Mouse (Mus musculus) forelimb bud, embryonic 11.5 days (tissue): ENCODE measurements around the gene Cenps.
"Not testable (repeated sequence)": the region's sequence is repeated elsewhere in the genome, so short reads cannot be mapped to it uniquely, and the experiment has no call there.

Experiments used
- DNase-seq: peaks from one replicate; pipeline ENCODE4 v3.0.0-alpha.2; 2012; ENCODE audit warnings: low read depth, low spot score

Cenps gene

DNA sequence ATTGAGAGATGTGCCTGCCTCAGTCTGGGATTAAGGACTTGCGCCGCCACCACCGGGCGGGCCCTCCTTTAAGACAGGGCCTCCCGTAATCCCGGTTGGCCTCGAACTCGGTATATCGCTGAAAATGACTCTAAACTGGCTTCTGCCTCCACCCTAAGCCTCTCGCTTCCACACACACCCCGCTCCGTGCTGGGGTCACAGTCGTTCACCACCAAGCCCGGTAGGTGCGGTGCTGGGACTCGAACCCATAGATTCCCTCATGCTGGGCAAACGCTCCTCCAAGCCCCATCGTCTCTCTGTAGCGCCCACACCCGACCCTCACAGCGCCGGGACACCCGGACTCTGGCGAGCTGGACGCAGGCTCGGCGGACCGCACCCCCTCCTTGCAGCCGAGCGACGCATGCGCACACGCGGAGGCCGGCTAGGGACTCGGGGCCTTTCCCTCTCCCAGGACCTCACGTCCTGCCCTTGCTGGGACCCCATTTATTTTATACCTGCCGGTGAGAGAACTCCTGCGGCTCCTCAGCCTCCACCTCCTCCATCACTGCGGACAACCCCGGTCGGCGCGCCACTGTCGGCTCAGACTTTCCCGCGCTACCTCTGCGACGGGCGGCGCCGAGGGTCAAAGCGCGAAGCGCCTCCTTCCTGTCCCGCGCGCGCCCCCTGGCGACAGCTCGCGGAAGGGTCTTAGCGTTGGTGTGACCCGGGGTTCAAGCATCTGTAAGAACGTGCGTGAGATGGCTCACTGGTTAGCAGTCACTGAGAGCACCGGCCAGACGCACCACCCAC is at the start of gene Cenps:
Gene Cenps, minus strand, starts transcription at position 648 of the 789 bp plus-strand sequence.
- peak; percentile 93 for DNase-seq

DNA sequence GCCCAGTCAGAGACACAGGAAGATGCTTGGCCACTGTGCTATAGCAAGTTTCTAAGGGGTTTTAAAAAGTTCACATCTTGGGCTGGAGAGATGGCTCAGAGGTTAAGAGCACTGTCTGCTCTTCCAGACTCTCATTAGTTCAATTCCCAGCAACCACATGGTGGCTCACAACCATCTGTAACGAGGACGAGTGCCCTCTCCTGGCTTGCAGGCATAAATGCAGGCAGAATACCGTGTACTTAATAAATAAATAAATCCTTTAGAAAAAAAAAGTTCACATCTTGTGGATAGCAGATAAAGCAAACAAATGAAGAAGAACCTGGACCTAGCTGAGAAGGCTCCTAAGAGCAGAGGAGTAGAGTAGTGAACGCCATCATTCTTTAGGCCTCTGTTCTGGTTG is 45.3 kb upstream of the Cenps start:
- no peak for DNase-seq

DNA sequence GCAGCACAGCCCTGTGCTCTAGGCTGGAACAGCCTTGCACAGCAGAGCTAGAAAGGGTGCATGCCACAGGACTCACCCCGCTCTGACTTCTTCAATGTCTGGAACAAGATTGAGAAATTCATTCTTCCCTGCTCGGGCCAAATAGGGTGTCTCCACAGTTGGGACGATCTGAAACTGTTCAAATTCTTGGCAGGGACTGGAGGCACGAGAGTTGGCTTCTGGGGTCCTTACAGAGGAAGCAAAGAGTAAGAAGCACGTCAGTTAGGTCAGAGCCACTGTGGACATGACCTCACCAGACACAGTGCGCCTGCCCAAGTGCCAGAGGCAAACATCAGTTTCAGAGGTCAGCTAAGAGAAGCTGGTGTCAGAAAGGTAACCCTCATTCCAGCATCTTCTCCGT is 44.8 kb upstream of the Cenps start:
- DNase-seq: no peak

DNA sequence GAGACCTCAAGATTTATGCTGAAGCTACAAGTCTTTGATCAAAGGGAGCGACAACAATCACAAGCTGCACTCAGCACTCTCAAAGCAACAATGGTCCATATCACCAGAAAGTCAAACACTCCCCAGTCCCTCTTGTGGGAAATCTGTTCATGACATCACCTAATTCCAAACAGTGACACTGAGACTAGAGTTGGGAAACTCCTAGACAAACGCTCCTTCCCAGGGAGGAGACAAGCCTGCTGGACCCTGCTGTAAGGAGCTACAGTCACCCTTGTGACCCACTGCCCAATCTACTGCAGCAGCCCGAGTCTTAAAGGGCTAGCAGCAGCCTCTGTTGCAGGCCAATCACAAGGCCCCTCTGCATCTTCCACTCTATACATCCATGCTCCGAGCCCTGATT is 42.1 kb upstream of the Cenps start:
- DNase-seq: no peak

DNA sequence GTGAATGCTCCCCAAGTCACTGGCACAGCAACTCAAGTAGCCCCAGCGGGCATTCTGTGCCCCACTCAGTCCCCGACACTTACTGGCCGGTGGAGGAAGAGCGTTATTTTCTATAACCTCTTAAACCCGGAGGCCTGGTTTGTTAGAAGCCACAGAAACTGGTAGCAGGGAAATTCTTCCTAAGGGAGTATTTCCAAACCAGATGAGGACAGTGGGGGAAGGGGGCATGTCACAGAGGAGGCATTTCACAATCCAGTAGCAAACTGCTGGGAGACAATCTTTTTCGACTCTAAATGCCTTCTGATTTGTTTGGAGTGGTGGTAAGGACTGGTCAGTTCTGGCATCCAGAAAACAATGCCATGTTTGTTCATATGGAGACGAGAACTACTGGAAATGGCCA is 41.7 kb upstream of the Cenps start:
- no peak for DNase-seq

DNA sequence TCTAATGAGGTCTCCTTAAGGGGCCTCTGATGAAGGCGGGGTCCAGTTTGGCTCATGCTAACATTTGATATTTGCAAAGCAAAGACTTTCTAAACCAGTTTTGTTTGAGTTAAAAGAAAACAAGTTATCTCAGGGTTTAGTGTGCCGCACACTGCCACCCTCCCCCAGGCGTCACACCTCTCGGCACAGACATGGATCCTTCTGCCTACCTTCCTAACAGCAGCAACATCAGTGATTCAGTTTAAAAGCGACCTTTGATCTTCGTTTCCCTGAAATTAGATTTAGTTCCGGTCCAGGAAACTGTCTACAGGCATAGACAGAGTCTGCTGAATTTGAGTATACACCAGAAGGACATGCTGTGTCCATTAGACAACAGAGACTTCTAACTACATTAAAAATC is 40.9 kb upstream of the Cenps start:
- DNase-seq: no peak

DNA sequence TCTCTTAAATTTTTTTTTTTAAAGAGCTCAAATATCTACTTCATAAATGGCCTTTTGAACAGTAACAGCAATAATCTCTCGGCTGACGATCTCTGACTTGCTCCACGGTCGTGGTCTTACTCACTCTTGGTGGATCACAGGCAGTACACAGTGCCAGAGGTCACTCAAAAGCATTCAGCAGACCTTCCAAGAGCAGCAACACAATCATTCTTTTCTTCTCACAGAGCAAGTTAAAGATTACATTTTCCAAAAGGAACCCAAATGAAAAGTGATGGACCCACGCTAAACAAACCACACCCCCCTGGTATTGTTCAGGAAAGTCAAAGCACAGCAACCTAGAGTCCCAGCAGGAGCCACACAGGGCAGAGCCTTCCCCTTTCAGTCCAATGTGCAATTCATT is 39.6 kb upstream of the Cenps start:
- DNase-seq: no peak

DNA sequence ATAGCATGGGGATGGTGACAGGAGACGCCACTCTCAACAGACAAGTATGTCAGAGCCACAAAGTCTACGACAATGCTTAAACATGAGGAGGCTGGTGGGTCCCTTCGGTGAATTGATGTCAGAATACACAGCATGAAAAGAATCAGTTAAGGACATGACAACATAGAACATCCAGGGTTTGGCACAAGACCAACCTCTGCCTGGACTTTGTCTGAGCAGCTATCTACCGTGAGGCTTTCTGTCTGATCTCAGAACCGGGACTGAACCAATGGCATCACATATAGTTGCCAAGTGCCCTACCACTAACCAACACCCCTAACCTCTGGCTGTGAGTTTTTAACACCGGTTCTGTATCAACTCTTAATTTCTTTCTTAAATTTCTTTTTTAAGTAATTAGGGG is 39.2 kb upstream of the Cenps start:
- DNase-seq: no peak

DNA sequence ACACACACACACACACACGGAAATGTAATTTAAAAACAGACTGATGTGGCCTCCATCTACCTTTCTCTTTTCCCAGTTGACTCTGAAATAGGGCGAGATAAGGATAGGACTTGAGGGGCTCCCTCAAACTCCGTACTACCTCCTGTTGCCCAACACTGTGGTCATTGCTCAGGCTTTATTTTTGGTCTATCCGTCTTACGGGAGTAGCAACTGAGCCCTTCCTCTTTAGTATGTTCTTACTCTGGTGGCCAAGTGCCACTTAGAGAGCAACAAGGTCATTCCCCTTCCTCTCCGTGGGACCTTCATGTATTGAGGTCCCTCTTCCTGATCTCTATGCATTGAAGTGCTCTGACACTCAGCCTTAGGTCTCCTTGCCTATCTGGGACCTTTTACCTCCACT is 36.2 kb upstream of the Cenps start:
- DNase-seq: no peak

DNA sequence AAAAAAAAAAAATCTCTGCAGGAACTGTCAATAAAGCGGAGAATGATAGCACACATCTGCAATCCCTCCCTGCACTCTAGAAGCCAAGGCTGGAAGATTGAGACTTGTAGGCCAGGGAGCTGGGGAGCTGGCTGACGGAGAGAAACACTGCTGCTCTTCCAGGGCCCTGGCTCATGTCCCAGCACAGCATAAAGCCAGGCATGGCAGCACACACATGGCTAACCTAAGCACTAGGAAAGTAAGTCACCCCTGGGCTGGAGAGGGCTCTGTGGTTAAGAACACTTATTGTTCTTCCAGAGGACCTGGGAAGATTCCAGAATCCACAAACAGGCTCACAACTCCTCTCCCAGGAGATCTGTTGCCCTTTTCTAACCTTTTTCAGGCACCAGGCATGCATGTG is 35.2 kb upstream of the Cenps start:
- DNase-seq: no peak

DNA sequence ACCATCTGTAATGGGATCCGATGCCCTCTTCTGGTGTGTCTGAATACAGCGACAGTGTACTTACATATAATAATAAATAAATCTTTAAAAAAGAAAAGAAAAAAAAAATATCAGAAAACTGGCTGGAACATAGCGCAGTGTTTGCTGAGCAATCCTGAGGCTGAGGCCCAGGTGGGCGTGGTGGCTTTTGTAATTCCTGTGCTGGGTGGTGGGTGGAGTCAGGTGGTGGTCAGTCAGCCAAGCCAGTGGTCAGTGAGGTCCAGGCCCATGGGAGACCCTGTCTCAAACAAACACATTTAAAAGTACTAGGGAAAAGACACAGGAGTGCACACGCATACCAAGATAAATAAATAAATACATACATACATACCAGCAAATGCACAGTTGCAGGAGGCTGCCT is 34.7 kb upstream of the Cenps start:
- DNase-seq: no peak

DNA sequence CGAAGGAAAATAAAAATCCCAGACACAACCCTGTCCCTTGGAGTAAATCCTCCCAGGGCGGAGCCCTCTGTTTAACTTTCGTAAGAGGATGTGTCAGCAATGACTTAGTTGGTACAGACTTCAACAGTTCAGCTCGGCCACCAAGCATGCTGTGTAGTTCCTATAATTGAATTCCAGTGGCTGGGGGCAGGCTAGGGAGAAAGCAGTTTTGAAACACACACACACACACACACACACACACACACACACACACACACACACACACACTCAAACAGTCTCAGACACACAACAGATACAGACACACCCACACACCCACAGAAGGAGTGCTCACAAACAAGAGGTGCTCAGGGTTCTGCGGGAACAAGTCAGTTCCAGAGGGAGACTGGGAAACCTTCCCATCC is 34.2 kb upstream of the Cenps start:
- no peak for DNase-seq

DNA sequence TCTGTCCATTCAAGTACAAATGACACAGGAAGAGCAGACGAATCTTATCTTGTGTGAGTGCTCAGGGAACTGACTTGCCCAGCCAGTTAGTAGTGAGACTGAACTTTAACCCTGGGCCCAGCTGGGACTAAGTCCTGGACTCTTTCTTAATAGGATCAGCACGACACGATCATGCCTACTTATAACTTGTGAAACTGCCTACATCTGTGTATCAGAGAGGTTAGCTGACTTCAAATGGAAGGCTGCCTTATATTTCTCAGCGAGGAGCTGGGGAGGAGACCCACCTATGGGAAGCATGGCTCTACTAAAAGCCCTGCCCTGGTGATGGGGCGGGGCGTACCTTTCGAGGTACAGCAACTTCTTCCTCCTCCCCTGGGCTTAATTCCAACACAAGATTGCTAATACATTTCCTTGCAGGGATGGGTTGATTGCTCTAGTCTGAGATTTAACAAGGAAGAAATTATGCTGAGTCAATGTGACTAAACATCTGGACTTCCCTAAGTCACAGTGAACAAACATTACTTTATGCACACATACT is 33.0 kb upstream of the Cenps start:
- DNase-seq: no peak

DNA sequence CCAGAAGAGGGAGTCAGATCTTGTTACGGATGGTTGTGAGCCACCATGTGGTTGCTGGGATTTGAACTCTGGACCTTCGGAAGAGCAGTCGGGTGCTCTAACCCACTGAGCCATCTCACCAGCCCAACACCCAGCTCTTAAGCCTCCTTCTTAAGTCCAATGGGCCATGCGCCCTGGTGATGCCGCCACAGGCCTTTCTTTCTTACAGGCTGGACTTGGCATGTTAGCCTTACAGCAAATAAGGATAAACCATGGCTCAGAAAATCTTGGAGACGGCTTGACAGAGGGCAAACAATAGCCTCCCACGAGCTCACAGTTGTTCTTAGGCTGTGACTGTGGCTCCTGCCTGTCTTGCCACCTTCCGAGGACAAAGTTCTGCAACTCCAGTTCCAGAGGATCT is 32.5 kb upstream of the Cenps start:
- not testable (repeated sequence) for DNase-seq

DNA sequence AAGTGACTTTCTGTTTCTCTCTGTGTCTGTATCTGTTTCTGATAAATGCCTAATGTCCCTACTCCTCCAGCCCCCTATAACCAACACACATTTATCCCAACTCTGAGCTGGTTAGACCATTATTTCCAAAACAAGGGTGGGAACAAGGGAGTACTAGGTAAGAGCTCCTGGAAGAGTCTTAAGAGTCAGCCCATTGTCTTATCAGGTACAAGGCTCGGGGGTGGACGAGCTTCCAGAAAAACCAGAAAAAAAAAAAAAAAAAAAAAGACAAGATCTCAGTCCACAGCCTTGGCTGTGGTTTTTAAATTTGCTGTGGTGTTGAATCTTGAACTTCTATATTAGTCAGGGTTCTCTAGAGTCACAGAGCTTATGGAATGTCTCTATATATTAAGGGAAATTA is 30.6 kb upstream of the Cenps start:
- no peak for DNase-seq

DNA sequence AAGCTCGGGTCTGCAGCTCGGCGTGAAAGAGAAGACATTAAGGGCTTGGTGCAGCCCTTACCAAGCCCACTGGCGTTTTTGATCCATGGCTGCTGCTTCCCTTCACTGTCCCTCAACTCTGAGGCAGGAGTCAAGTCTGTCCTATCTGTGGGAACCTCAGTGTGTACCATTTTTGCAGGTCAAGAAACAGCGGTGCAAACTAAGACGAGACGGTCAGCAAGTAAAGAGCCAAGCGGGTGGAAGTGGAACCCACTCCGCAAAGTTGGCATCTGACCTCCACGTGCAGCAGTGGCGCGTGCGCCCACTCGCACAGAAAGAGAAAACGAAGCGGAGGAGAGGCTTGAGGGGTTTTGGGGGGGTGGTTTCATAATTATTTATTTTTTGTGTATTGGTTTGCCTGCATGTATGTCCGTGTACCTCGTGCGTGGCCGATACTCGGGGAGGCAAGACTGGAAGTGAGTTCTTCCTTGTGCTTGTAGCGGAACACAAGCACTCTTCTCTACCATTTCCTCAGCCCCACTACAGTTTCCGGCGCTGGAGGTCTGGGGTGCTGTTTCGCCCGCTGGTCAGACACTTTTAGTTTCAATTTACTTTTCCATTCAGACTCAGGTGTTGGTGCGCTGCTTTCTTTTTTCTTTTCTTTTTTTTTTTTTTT is 29.7 kb upstream of the Cenps start:
- DNase-seq: no peak

DNA sequence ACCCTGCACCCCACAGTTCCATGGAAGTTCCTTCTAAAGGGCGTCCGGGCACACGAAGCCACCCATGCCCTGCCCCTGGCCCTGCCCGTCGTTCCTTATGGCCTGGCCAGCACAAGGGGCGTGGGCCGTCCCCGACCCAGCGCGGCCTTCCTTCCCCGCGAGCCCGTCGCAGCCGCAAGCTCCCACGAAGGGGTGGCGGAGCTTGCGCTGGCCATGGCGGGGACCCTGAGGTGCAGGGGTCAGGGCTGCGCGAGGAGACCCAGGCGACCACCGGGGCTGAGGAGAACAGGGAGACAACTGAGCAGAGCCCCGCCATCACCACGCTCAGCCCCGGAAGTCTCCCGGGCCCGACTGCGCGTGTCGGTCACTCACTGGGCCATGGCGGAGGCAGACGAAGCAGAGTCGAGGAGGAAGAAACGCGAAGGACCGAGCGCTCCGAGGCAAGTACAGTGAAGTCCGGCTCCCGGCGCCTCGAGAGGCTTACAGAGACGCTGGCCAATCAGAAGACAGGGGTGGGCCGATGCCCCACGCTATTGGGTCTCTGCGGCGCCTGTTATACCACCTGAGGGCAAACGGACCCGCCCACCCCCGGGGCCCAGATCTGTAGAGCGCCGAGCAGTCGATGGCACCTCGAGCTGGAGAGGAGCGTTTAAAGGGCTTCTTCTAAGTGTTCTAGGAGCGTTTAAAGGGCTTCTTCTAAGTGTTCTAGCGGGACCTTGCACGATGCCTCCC is 29.0 kb upstream of the Cenps start, which contains the start of gene Pgd:
Gene Pgd, minus strand, starts transcription at position 557 of the 732 bp plus-strand sequence.
- DNase-seq: peak; percentile 95

DNA sequence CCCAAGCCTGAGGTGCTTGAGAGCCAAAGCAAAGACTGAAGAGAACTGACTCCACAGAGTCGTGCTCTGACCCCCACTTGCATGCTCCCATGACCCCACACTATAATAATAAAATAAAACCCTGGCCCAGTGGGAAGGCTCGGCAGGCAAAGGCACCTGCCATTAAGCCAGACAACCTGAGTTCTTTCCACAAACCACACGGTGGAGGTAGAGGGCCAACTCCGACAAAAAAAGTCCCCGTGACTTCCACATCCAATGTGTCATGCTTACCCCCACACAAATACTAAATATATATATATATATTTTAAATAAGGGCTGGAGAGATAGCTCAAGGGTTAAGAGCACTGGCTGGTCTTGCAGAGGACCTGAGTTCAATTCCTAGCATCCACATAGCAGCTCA is 26.7 kb upstream of the Cenps start:
- no peak for DNase-seq

DNA sequence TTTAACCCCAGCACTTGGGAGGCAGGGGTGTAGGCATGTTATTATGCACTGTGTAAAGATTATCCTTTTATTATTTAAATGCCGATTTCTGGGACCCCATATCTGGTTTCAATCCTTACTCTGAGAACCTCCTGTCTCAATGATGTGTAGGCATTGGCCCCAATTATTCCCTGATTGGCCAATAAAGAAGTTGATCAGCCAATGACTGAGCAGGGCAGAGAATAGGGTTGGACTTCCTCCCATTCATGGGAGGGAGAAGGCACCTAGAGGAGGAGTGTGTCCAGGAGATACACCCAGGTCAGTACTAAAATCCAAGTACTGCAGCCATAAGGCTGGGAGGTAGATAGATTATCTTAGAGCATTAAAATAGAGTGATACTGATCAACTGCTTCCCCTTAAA is 25.8 kb upstream of the Cenps start:
- no peak for DNase-seq

DNA sequence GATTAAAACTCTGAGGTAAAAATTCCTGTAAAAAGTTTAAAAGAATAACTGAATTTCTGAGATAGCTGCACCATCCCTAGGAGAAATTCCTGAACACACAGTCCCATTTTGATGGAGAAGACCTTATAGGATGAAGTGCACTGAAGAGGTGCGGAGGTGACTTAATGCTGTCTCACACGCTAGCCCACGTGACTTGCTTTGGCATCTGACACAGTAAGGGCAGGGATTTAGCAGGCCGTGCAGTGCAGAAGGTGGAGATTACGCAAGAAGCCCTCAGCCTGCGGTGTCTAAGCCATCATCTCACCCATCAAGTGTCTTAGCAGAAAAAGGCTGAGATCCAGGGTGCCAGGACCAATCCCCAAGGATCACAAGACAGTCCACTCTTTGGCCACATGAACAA is 23.7 kb upstream of the Cenps start:
- DNase-seq: no peak

DNA sequence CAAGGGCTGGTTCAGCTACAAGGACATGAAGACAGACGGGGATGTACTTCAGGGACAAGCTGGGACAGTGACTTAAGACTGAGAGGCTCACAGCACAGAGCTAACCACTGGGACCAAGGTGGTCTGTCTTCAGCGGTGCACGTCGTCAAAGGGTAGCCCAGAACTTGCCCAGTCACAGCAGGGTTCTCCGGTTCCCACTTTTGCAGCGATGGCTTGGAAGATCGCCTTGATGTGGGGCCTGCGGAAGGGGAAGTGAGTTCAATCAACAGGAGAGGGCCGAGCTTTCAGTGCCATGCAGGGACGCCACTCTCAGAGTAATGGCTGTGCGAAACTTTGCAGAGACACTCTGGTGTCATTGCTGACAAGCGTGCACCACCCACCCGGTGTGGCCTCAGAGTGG is 22.5 kb upstream of the Cenps start:
- no peak for DNase-seq

DNA sequence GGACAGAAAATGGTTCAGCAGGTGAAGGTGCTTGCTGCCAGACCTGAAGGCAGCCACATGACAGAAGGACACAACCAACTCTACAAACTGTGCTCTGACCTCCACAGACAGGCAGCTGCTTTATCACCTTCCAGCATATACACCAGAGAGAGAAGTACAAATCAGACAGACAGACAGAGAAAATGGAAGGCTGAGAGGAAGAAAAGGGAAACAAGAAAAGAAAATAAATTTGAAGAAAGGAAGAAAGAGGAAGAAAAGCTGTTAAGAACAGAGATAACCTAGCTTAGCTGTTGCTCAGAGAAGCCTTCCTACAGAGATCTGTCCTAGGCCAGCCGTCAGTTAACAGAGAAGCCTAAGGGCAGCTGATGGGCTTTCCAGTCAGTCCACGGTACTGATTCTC is 21.8 kb upstream of the Cenps start:
- no peak for DNase-seq
